Mouse (Mus musculus) liver, embryonic 14.5 days (tissue): ENCODE results near the gene Smarcc2. TPM values are rescaled to one million over a fixed set of nuclear protein-coding genes. Genes with fewer than 3 reads are reported as not detected.

Experiments used
- ATAC-seq: fragments of 200-750 bp; cut with Nextera tagmentation; 2 replicates; pipeline ENCODE4 v1.8.0; 2017; ENCODE audit warnings: moderate number of reproducible peaks, mild to moderate bottlenecking, moderate library complexity; ENCODE audit not compliant: insufficient read depth
- DNase-seq, 3 experiments: peaks; one replicate each; pipeline ENCODE4 v3.0.0-alpha.2; 2012 to 2013; ENCODE audit warnings: low read depth in 3 of 3, low spot score in 3 of 3
- H3K27ac ChIP-seq: fragments of 300-500 bp; sonication (generic); 2 replicates; pipeline ENCODE4 v1.5.1; 2014; ENCODE audit warnings: moderate library complexity, mild to moderate bottlenecking, control low read depth, inconsistent platforms
- H3K27me3 ChIP-seq: fragments of 300-500 bp; sonication (generic); 2 replicates; pipeline ENCODE4 v1.6.1; 2014; ENCODE audit warnings: mild to moderate bottlenecking, low read length, moderate library complexity; ENCODE audit not compliant: control insufficient read depth, insufficient read depth
- H3K36me3 ChIP-seq: fragments of 300-500 bp; sonication (generic); replicated peaks from 2 replicates; pipeline ENCODE4 v1.6.1; 2014; ENCODE audit warnings: low read depth; ENCODE audit not compliant: control insufficient read depth, insufficient read depth
- H3K4me1 ChIP-seq, 2 experiments: fragments of 200-500 bp in 1 of 2; fragments of 300-500 bp in 1 of 2; sonication (generic) in 1 of 2; replicated peaks; 2 replicates each; pipeline ENCODE4 v1.6.1; 2012 to 2014; ENCODE audit warnings: antibody characterized with exemption in 1 of 2, inconsistent platforms in 1 of 2, low read length in 1 of 2; ENCODE audit not compliant: control insufficient read depth in 2 of 2, insufficient read depth in 2 of 2
- H3K4me2 ChIP-seq: fragments of 300-500 bp; sonication (generic); 2 replicates; pipeline ENCODE4 v1.6.1; 2014; ENCODE audit warnings: low read depth, mild to moderate bottlenecking, control low read depth, moderate library complexity
- H3K4me3 ChIP-seq, 2 experiments: fragments of 200-500 bp in 1 of 2; fragments of 300-500 bp in 1 of 2; sonication (generic) in 1 of 2; 2 replicates each; pipeline ENCODE4 v1.5.1; 2012 to 2014; ENCODE audit warnings: low read depth in 2 of 2, low read length in 2 of 2, mild to moderate bottlenecking in 2 of 2, control low read depth in 1 of 2, inconsistent platforms in 1 of 2, moderate library complexity in 1 of 2; ENCODE audit not compliant: insufficient read depth in 1 of 2
- H3K9ac ChIP-seq: fragments of 300-500 bp; sonication (generic); replicated peaks from 2 replicates; pipeline ENCODE4 v1.6.1; 2014; ENCODE audit warnings: mild to moderate bottlenecking, control low read depth, moderate library complexity
- H3K9me3 ChIP-seq: fragments of 300-500 bp; sonication (generic); 2 replicates; pipeline ENCODE4 v1.6.1; 2016; ENCODE audit warnings: low read length, mixed read lengths; ENCODE audit not compliant: control insufficient read depth
- CTCF ChIP-seq: IDR thresholded peaks from 2 replicates; pipeline ENCODE4 v1.5.1; 2016; ENCODE audit warnings: antibody characterized with exemption, low read depth, control low read depth
- EP300 ChIP-seq: IDR thresholded peaks from 2 replicates; pipeline ENCODE4 v1.6.1; 2016; ENCODE audit warnings: antibody characterized with exemption, low read depth
- WGBS: fragments of 180-500 bp; shearing (Covaris S2); extraction: QIAGEN DNeasy Blood & Tissue Kit; methylation state at CpG from one replicate; pipeline ENCODE4 v1.1.7; 2014; ENCODE audit not compliant: insufficient replicate concordance; 5-methylcytosine and 5-hydroxymethylcytosine counted together
- polyA plus RNA-seq, 2 experiments: library from polyadenylated mRNA; depleted of rRNA in 1 of 2; stranded (reverse) in 1 of 2; unstranded in 1 of 2; fragments of >200 nt; fragmentation: Nextera tagmentation in 1 of 2; extraction: Ambion mirVana in 1 of 2; gene quantifications; 2 replicates each; pipeline versions ENCODE4 v1.2.1 to v1.2.3; 2012 to 2014

Smarcc2 gene
- polyA plus RNA-seq, 2 experiments = 27.7 to 29.8 TPM

GRCm38 (mm10) chr10:128434681-128435080, 24.4 kb upstream of the Smarcc2 start:
- TF ChIP-seq EP300 = no peak
- TF ChIP-seq CTCF = no peak
- Histone ChIP-seq H3K4me1 (no peaks in the 10 kb centered on the region), H3K9me3 (no peaks in the 10 kb centered on the region), H3K4me2 (no peak overlapping the region), H3K9ac (no peak overlapping the region), H3K4me3 (no peak overlapping the region), H3K36me3 (peaks cover 13% of the 10 kb centered on the region), H3K27ac (no peak overlapping the region), H3K27me3 (no peaks in the 10 kb centered on the region)
- DNase-seq (no peak), ATAC-seq (no peak)
- 76% methylated on average over 10 of the region's 10 CpGs for WGBS

- Histone ChIP-seq H3K27ac (no peak overlapping the region), H3K9me3 (no peaks in the 10 kb centered on the region), H3K36me3 (peaks cover 13% of the 10 kb centered on the region), H3K4me3 (no peak overlapping the region), H3K4me1 (no peaks in the 10 kb centered on the region), H3K27me3 (no peaks in the 10 kb centered on the region), H3K9ac (no peak overlapping the region), H3K4me2 (no peak overlapping the region)
- no peak for TF ChIP-seq EP300
- no peak for TF ChIP-seq CTCF
- DNase-seq = no peak
- WGBS = 86% methylated on average over 17 of the region's 17 CpGs
- no peak for ATAC-seq
These were observed 23.7 kb upstream of the Smarcc2 start for GRCm38 (mm10) chr10:128435186-128435823.

GRCm38 (mm10) chr10:128435873-128436272, 23.2 kb upstream of the Smarcc2 start:
- Histone ChIP-seq H3K4me3 (no peak overlapping the region), H3K4me2 (no peak overlapping the region), H3K9ac (no peak overlapping the region), H3K27ac (no peak overlapping the region), H3K9me3 (no peaks in the 10 kb centered on the region), H3K27me3 (no peaks in the 10 kb centered on the region), H3K4me1 (no peaks in the 10 kb centered on the region), H3K36me3 (peaks cover 13% of the 10 kb centered on the region)
- DNase-seq = no peak
- TF ChIP-seq CTCF (no peak), EP300 (no peak)
- no peak for ATAC-seq
- whole genome bisulfite sequencing = 76% methylated on average over 5 of the region's 5 CpGs

- no peak for ATAC-seq
- TF ChIP-seq EP300 = no peak
- TF ChIP-seq CTCF = no peak
- H3K36me3 ChIP-seq = peaks cover 13% of the 10 kb centered on the region
- no peak overlapping the region for H3K4me3 ChIP-seq
- no peak overlapping the region for H3K4me2 ChIP-seq
- no peak overlapping the region for H3K9ac ChIP-seq
- no peaks in the 10 kb centered on the region for H3K4me1 ChIP-seq
- DNase-seq = no peak
- no peaks in the 10 kb centered on the region for H3K9me3 ChIP-seq
- no peaks in the 10 kb centered on the region for H3K27me3 ChIP-seq
- no peak overlapping the region for H3K27ac ChIP-seq
- 84% methylated on average over 8 of the region's 8 CpGs for WGBS
These were observed 22.7 kb upstream of the Smarcc2 start for GRCm38 (mm10) chr10:128436376-128436775.

- no peak for TF ChIP-seq EP300
- TF ChIP-seq CTCF = no peak
- no peak for DNase-seq
- Histone ChIP-seq H3K27ac (no peak overlapping the region), H3K4me2 (no peak overlapping the region), H3K4me3 (no peak overlapping the region), H3K9me3 (no peaks in the 10 kb centered on the region), H3K27me3 (no peaks in the 10 kb centered on the region), H3K9ac (no peak overlapping the region), H3K4me1 (no peaks in the 10 kb centered on the region), H3K36me3 (peaks cover 13% of the 10 kb centered on the region)
- ATAC-seq = no peak
- WGBS = 64% methylated on average over 10 of the region's 10 CpGs
These were observed 20.3 kb upstream of the Smarcc2 start for GRCm38 (mm10) chr10:128438675-128439279.
